Mouse (Mus musculus) embryonic facial prominence, embryonic 15.5 days (tissue): ENCODE measurements around the gene Rnf149. TPM values are rescaled to one million over a fixed set of nuclear protein-coding genes. Genes with fewer than 3 reads are reported as not detected.
"Not testable (repeated sequence)": the region's sequence is repeated elsewhere in the genome, so short reads cannot be mapped to it uniquely, and the experiment has no call there.

Experiments
- ATAC-seq: fragments of 200-750 bp; cut with Nextera tagmentation; 2 replicates; pipeline ENCODE4 v1.8.0; 2017; ENCODE audit warnings: low read depth, moderate TSS enrichment; ENCODE audit not compliant: insufficient number of reproducible peaks, low FRiP score, low TSS enrichment
- H3K27ac ChIP-seq: fragments of 300-500 bp; sonication (generic); replicated peaks from 2 replicates; pipeline ENCODE4 v1.5.1; 2015; ENCODE audit warnings: mild to moderate bottlenecking, inconsistent platforms
- H3K27me3 ChIP-seq: fragments of 300-500 bp; sonication (generic); 2 replicates; pipeline ENCODE4 v1.6.1; 2015; ENCODE audit warnings: inconsistent platforms
- H3K36me3 ChIP-seq: fragments of 300-500 bp; sonication (generic); 2 replicates; pipeline ENCODE4 v1.6.1; 2015; ENCODE audit warnings: mild to moderate bottlenecking, inconsistent platforms
- H3K4me1 ChIP-seq: fragments of 300-500 bp; sonication (generic); 2 replicates; pipeline ENCODE4 v1.6.1; 2015; ENCODE audit warnings: inconsistent platforms
- H3K4me2 ChIP-seq: fragments of 300-500 bp; sonication (generic); replicated peaks from 2 replicates; pipeline ENCODE4 v1.6.1; 2015; ENCODE audit warnings: mild to moderate bottlenecking, inconsistent platforms
- H3K4me3 ChIP-seq: fragments of 300-500 bp; sonication (generic); replicated peaks from 2 replicates; pipeline ENCODE4 v1.5.1; 2015; ENCODE audit warnings: mild to moderate bottlenecking, inconsistent platforms
- H3K9ac ChIP-seq: fragments of 300-500 bp; sonication (generic); 2 replicates; pipeline ENCODE4 v1.6.1; 2015; ENCODE audit warnings: inconsistent platforms
- H3K9me3 ChIP-seq: fragments of 300-500 bp; sonication (generic); replicated peaks from 2 replicates; pipeline ENCODE4 v1.6.1; 2016; ENCODE audit warnings: inconsistent platforms
- WGBS: fragments of 180-500 bp; shearing (Covaris S2); methylation state at CpG from one replicate; pipeline ENCODE4 v1.1.7; 2015; 5-methylcytosine and 5-hydroxymethylcytosine counted together
- polyA plus RNA-seq: library from polyadenylated mRNA; unstranded; fragments of >200 nt; fragmentation: Nextera tagmentation; extraction: Ambion mirVana; gene quantifications from 2 replicates; pipeline ENCODE4 v1.2.1, GENCODE M21; 2015

Gene Rnf149
- polyA plus RNA-seq, 1 experiment from 2014 or later, result 36.0 TPM

GRCm38 (mm10) chr1:39597135-39597534 is 19.9 kb upstream of the Rnf149 start:
- not testable (repeated sequence) for H3K9ac ChIP-seq, H3K4me3 ChIP-seq, H3K36me3 ChIP-seq, H3K27ac ChIP-seq, H3K27me3 ChIP-seq, H3K4me2 ChIP-seq, H3K4me1 ChIP-seq, H3K9me3 ChIP-seq, ATAC-seq
- 91% methylated on average over 9 of the region's 9 CpGs for WGBS

- 75% methylated on average over 10 of the region's 10 CpGs for WGBS
Measured at GRCm38 (mm10) chr1:39593836-39594235, 16.6 kb upstream of the Rnf149 start.

GRCm38 (mm10) chr1:39592090-39592489 is 14.9 kb upstream of the Rnf149 start:
- H3K27me3 ChIP-seq, result no peaks in the 10 kb centered on the region
- H3K4me1 ChIP-seq, result no peaks in the 10 kb centered on the region
- H3K4me3 ChIP-seq, result no peak overlapping the region
- no peak overlapping the region for H3K27ac ChIP-seq
- no peak overlapping the region for H3K4me2 ChIP-seq
- no peak for ATAC-seq
- no peak overlapping the region for H3K9ac ChIP-seq
- 73% methylated on average over 4 of the region's 4 CpGs for whole genome bisulfite sequencing
- no peaks in the 10 kb centered on the region for H3K36me3 ChIP-seq
- no peaks in the 10 kb centered on the region for H3K9me3 ChIP-seq

More at GRCm38 (mm10) chr1:39593836-39594235, 16.6 kb upstream of the Rnf149 start:
- ATAC-seq, result no peak
- Histone ChIP-seq H3K4me1 (no peaks in the 10 kb centered on the region), H3K4me2 (no peak overlapping the region), H3K36me3 (no peaks in the 10 kb centered on the region), H3K4me3 (no peak overlapping the region), H3K27me3 (no peaks in the 10 kb centered on the region), H3K9ac (no peak overlapping the region), H3K9me3 (no peaks in the 10 kb centered on the region), H3K27ac (no peak overlapping the region)

- not testable (repeated sequence) for H3K4me2 ChIP-seq, H3K9ac ChIP-seq, H3K4me3 ChIP-seq, H3K27ac ChIP-seq, H3K4me1 ChIP-seq, H3K9me3 ChIP-seq, H3K27me3 ChIP-seq, H3K36me3 ChIP-seq, ATAC-seq
- 50% methylated on average over 1 of the region's 1 CpGs for WGBS
Measured at GRCm38 (mm10) chr1:39591557-39591956, 14.4 kb upstream of the Rnf149 start.

GRCm38 (mm10) chr1:39590193-39590592 is 13.0 kb upstream of the Rnf149 start:
- H3K9ac ChIP-seq, result no peak overlapping the region
- no peak overlapping the region for H3K4me3 ChIP-seq
- H3K4me2 ChIP-seq, result no peak overlapping the region
- no peaks in the 10 kb centered on the region for H3K4me1 ChIP-seq
- H3K9me3 ChIP-seq, result no peaks in the 10 kb centered on the region
- no peaks in the 10 kb centered on the region for H3K27me3 ChIP-seq
- H3K27ac ChIP-seq, result no peak overlapping the region
- no peak for ATAC-seq
- no peaks in the 10 kb centered on the region for H3K36me3 ChIP-seq
- WGBS, result 71% methylated on average over 5 of the region's 5 CpGs

GRCm38 (mm10) chr1:39585416-39585815 is 8.2 kb upstream of the Rnf149 start:
- Histone ChIP-seq H3K4me2 (no peak overlapping the region), H3K4me3 (no peak overlapping the region), H3K9ac (no peak overlapping the region), H3K9me3 (no peaks in the 10 kb centered on the region), H3K27me3 (no peaks in the 10 kb centered on the region), H3K27ac (no peak overlapping the region), H3K36me3 (no peaks in the 10 kb centered on the region), H3K4me1 (no peaks in the 10 kb centered on the region)
- 82% methylated on average over 9 of the region's 9 CpGs for WGBS
- ATAC-seq, result no peak

- Histone ChIP-seq H3K27me3 (no peaks in the 10 kb centered on the region), H3K36me3 (no peaks in the 10 kb centered on the region), H3K4me3 (no peak overlapping the region), H3K27ac (no peak overlapping the region), H3K4me1 (no peaks in the 10 kb centered on the region), H3K9me3 (no peaks in the 10 kb centered on the region), H3K4me2 (no peak overlapping the region), H3K9ac (no peak overlapping the region)
- 88% methylated on average over 9 of the region's 9 CpGs for WGBS
- no peak for ATAC-seq
Measured at GRCm38 (mm10) chr1:39583173-39583572, 6.0 kb upstream of the Rnf149 start.

- no peaks in the 10 kb centered on the region for H3K36me3 ChIP-seq
- no peak overlapping the region for H3K9ac ChIP-seq
- H3K4me1 ChIP-seq, result peaks cover 5% of the 10 kb centered on the region; the same call in 1 of the 2 replicates
- H3K4me2 ChIP-seq, result no peak overlapping the region
- H3K27me3 ChIP-seq, result no peaks in the 10 kb centered on the region
- no peak overlapping the region for H3K4me3 ChIP-seq
- no peaks in the 10 kb centered on the region for H3K9me3 ChIP-seq
- no peak for ATAC-seq
- WGBS, result 76% methylated on average over 2 of the region's 3 CpGs
- H3K27ac ChIP-seq, result no peak overlapping the region
Measured at GRCm38 (mm10) chr1:39581215-39581614, 4.0 kb upstream of the Rnf149 start.

- no peak overlapping the region for H3K4me2 ChIP-seq
- H3K36me3 ChIP-seq, result no peaks in the 10 kb centered on the region
- WGBS, result 66% methylated on average over 6 of the region's 6 CpGs
- H3K4me1 ChIP-seq, result peaks cover 22% of the 10 kb centered on the region
- no peak overlapping the region for H3K27ac ChIP-seq
- no peaks in the 10 kb centered on the region for H3K9me3 ChIP-seq
- ATAC-seq, result no peak
- no peak overlapping the region for H3K4me3 ChIP-seq
- H3K9ac ChIP-seq, result no peak overlapping the region
- no peaks in the 10 kb centered on the region for H3K27me3 ChIP-seq
Measured at GRCm38 (mm10) chr1:39579139-39579538, 1.9 kb upstream of the Rnf149 start.

GRCm38 (mm10) chr1:39578446-39578845 is 1.2 kb upstream of the Rnf149 start:
- H3K4me3 ChIP-seq, result no peak overlapping the region
- 63% methylated on average over 5 of the region's 5 CpGs for WGBS
- H3K9ac ChIP-seq, result no peak overlapping the region
- ATAC-seq, result no peak
- peak overlapping the region; percentile 100; the same call in 1 of the 2 replicates for H3K27ac ChIP-seq
- no peaks in the 10 kb centered on the region for H3K9me3 ChIP-seq
- H3K4me2 ChIP-seq, result no peak overlapping the region
- H3K27me3 ChIP-seq, result no peaks in the 10 kb centered on the region
- peaks cover 22% of the 10 kb centered on the region for H3K4me1 ChIP-seq
- no peaks in the 10 kb centered on the region for H3K36me3 ChIP-seq

- Histone ChIP-seq H3K27me3 (no peaks in the 10 kb centered on the region), H3K4me1 (peaks cover 27% of the 10 kb centered on the region), H3K4me2 (peak overlapping the region; percentile 62), H3K4me3 (peak overlapping the region; percentile 96), H3K27ac (peak overlapping the region; percentile 100), H3K9me3 (no peaks in the 10 kb centered on the region), H3K9ac (peak overlapping the region; percentile 93), H3K36me3 (no peaks in the 10 kb centered on the region)
- peak; percentile 81 for ATAC-seq
- under 1% methylated on average over 88 of the region's 88 CpGs for WGBS
Measured at GRCm38 (mm10) chr1:39576431-39577243, 568 bp downstream of the Rnf149 start.
